Mouse (Mus musculus) lung, postnatal 4 days (tissue): ENCODE results near the gene Ndufa12.

Source experiments
- DNase-seq, 2 experiments: peaks; one replicate each; pipeline ENCODE4 v3.0.0; 2021

The Ndufa12 gene

DNA sequence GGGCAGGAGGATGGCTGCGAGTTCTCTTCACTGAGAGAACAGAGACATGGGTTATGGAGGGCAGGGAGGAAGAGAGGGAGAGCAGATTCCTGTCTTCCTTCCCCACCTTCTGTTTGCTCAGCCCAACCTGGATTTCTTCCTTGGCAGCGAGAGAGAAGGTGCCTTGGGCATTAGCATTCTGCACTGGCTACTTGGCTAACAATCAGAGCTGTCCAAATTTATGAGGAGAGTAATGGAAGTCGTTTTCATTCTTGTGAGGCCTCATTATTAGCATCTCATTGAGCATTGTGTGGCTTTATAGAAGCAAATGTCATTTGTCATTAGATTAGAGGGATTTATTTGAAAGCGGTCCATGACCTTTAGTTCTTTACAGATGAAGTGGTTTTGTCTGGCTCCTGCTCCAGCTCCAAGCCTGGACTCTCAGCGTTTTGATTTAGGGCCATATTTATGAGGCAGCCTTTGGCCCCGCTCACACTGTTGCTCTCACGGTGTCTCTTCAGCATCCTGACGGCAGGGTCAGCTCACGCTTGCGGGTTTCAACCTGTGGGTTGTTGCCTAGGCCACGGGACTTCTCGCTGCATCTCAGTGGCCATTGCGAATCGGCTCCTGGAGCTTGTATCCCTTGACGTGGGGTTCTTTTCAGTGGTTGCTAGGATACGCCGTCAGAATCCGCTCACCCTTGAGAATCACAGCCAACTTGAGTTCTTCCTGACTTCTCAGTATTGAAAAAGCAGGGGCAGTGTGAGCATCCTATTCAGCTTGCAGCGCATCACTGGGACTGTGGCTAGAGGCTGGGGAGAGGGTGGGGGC, 31.9 kb downstream of the Ndufa12 start:
- DNase-seq, result no peak

DNA sequence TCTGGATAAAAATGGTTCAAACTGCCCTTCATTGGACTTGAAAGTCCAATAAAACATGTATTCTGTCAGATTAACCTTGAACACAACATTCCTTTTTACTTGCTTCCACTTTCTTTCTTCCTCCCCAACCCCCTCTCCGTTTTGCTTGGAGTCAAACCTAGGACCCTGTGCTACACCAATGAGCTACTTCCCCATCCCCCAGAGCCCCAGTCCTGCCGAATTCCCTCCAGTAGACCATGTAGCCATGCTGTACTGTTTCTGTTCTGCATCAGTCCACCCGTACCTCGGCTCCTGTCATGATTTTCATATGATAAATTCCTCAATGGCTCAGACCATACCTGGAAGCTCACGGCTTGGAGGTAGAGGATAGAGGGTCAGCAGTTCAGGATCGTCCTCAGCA, 32.5 kb downstream of the Ndufa12 start:
- no peak for DNase-seq

DNA sequence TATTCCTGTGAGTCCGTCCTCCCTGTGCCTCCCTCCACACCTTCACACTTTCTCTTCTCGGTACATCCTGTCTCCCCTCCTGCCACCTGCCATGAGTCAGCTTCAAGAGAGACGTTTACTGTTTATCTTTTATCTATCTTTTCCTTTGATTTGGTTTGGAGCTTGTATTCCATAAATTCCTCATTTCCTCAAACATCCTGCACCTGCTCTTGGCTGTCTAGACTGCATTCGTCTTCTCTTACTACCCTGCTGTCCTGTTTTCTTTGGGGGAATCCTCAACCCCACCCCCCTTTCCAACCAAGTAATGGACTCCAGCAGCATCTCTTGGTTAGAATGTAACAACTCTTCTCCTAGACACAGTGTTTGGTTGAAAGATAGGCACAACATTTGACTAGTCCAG, 36.7 kb downstream of the Ndufa12 start:
- no peak for DNase-seq

DNA sequence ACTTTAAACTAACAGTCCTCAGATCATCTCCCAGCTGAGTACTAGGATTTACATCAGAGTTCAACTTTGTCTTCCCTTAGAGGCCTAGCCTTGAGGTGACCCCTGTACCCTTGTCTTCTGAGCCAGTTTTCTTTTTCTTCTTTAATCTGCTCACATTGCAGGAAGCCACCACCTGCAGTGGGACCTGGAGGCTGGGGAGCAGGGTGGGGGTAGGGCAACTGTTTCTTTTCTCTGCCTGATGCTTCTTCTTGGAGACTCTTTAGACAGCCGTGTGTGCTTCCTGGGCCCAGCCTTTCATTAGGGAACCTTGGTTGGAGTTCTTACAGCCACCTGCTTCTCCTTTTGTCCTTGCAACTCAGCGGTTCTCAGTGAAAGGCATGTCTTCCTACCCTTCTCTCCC, 42.8 kb downstream of the Ndufa12 start:
- no peak for DNase-seq

DNA sequence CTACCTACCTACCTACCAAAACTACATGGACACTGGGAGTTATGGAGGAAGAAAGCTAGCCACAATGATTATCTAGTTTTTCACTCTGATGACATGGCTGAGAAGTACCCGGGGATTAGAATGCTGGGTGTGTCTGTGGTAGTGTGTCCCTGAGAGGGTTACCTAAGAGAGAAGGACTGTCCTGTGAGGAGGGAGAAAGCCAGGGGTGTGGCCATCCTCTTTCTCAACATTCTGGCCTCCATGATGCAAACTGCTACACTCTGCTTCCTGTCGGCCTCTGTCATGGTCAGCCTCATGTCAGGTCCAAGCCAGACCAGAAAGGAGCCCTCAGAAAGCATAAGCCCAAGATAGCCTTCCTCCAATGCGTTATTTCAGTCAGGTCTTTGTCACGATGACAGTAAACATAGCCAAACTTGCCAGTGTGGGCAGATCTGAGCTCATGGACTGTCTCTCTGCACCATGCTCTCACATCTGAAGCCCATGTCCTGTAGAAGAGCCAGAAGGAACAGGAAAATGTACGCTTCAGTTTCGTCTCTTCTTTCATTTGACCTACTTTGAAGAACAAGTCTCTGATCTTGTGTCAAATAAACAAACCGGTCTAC, 49.3 kb downstream of the Ndufa12 start:
- DNase-seq, result no peak

DNA sequence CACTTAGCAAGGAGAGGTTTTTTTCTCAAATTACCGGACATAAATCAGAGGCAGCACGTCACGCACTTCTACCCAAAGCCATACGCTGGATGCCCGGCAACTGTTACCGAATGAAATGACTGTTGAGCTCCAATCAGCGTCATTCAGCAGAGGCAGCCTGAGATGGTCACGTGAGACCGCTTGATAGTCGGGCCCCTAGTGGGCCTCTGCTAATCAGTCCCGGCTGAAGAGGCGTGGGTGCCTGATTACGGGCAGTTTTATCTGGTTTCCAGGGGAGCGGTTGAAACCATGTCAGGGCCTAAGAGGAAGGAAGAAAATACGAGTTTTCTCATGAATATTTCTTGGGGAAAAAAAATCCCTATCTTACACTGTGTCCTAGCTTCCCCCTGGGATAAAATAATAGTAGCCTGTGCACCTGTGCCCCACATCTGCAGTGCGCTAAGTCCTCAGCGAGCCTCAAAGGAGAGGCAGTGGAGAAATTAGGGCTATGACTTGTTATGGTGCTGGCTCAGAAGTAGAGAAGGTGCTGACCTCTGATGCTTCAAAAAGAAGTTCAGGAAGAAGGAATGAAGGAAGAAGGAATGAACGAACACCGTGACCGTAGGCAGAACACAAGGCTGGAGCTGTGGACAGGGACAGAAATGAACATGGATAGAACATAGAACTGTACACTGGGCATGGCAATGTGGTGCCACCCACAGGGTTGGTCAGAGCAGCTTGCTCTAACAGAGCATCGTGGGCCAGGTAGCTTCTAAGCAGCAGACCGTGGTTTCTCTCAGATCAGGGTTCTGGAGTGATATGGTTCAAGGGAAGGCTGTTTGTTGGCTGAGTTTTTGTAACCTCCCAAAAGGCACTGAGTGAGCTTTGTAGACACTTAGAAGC, 51.3 kb downstream of the Ndufa12 start:
- DNase-seq, result no peak

DNA sequence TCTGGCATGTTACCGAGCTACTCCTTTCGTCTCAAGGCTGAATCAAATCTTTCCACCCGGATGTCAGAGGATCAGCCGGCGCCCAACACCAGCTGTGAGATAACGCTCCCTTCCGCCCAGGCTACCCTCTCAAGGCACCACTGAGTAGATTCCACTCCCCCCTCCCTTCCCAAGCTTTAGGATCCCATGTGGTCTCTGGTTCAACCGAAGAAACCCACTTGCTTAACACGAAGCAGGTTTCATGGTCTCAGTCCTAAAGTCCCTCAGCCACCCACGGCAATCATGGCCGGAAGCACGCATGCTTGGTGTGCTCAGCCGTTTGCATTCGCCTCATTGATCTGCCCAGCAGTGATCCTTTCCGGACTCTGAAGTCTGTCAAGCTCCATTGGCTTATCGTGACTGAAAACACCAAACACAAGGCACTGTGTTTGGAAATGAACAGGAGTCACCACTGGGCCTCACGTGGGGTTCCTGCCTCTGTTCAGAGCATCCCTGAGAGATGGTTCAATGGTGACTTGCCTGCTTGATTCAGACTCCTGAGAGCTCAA, 54.8 kb downstream of the Ndufa12 start:
- DNase-seq, result no peak

DNA sequence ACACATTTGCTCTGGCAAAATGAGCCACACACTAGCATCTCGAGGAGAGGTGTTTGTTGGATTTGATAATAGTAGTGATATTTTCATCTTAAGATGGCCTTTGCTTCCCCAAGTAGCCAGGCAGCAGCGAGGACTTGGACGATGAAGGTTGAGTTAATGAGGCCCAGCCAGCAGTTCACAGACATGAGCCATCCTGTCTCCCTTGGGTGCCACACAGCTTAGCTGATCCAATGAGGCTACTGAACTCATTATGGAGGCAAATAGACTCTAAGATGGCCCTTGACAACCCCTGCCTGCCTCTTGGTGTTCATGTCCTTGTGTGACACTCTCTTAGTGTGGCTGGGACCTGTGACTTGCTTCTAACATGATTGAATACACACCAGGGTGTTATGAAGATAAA, 56.2 kb downstream of the Ndufa12 start:
- no peak for DNase-seq

DNA sequence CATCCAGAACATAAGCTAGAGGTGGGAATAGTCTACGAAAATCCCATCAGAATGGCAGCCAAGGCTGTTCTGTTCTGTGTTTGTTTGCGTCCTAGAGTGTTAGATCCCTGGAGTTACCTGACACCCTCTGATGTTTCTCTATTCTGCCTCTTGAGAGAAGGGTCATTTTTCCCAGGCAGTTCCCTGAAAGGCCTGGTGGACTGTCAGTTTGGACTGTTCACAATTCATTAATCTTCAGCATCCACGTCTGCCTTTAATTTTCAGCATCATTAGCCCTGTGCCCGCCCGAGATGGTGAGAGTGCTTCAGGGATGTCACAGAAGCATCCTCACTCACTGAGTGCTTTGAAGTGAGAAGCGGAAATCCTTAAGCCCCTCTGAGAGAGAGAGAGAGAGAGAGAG, 57.2 kb downstream of the Ndufa12 start:
- DNase-seq, result no peak

DNA sequence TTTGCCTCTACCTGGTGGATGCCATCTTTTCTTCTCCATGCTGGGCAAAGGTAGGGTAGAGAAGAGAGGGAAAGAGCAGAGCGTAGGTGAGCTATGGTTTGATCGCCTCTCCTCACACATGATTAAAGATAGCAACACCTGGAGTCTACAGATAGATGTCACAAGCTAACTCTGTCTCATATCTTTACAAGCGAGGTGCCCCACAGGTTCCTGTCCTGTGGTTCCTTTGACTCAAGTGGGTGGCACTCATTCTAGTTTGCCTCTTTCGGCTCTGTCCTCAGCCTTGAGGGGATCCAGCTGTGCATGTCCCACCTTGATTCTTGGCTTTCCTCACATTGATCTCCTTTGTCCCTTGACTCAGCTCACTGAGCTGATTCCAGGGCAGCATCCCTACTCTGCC, 58.0 kb downstream of the Ndufa12 start:
- no peak for DNase-seq

DNA sequence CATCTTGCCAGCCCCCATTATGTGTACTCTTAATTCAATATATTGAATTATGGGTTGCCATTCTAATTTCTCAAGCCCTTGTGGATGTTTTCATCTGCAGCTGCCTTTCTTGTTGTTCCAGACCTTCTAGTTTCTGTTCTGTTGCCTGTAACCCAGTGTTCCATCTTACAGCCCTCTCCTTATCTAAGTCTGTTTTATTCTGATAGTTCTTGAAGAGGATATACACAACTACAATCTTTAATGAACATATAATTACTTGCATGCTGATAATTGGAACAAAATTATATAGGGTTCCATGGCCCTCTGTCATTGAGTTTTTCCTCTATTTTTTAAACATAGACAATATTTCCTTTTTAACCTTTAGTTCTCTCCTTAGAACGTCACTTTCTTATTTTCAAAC, 62.0 kb downstream of the Ndufa12 start:
- DNase-seq, result no peak

DNA sequence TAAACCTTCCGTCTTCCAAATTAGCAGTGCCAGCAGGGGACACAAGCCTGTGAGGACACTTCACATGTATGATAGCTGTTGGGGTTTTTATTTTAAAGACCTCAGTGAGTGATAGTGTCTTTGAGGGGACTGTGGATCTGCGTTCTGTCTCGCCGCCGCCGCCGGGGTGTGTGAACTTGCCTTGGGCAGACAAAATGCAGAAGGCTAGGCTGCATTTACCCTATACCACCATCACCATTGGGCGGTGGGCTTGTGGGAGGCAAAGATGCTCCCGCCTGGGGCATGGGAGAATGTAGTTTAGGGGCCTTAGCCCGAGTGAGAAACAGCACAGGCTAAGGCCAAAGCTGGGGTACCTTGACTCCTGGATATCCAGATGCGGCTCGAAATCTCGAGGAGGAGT, 64.1 kb downstream of the Ndufa12 start:
- DNase-seq, result no peak

DNA sequence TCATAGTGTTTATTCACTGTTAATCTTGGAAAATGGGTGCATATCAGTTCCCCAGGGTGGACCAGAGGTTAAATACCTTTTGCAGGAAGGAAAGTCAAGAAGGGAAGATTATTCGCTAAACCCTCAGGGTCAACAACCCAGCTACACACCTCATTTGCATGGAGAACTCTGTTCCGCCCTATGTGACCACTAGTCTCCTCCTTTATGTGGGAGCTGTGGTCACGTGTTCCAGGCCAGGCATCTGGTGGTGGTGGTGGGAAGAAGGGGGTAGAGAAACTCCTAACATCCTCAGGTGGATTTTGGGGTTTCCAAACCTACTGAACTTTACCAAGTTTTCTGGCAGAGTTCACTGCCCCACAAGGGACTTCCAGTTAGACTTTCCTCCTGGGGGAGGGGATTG, 64.7 kb downstream of the Ndufa12 start:
- DNase-seq, result no peak

DNA sequence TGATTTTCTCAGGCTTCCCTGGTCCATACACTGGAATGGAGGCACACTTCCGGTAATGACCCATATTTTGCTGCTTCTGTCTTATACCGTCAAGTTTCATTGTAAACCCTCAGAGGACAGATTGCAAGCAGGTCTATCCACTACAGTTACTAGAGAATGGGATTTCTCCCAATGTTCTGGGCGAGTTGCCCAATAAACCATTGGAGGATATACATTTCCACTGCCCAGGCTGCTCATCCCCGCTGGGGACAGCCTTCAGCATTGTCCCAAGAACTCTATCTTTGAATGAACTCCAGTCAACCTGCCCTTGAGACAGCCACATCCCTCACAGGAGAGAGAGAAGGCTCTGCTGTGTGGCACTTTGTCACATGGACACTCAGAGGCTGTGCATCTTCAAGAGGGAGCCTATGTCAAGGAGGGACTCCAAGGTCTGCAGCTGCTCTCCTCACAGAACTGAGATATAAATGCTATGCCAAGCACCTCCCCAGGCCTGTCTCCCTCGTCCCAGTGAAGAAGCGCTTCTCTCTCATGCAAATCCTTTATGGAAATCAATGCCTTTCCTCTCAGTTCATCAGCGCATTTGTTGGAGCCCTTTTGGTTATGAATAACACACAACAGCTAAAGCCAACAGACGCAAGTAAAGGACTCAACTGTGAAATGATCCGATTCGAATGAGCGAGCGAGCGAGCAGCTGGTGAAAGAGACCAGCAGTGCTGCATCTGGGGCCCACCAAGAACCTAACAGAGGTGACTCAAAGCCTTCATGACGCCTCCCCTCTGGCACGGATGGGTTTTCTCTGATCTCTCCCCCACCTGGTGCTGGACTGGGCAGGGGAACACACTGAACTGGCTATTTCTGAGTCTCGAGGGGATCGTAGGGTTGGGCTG, 67.4 kb downstream of the Ndufa12 start:
- no peak for DNase-seq
